Comparison of ENCODE assay signal across 8 mouse cellular contexts in the genomic region with DNA sequence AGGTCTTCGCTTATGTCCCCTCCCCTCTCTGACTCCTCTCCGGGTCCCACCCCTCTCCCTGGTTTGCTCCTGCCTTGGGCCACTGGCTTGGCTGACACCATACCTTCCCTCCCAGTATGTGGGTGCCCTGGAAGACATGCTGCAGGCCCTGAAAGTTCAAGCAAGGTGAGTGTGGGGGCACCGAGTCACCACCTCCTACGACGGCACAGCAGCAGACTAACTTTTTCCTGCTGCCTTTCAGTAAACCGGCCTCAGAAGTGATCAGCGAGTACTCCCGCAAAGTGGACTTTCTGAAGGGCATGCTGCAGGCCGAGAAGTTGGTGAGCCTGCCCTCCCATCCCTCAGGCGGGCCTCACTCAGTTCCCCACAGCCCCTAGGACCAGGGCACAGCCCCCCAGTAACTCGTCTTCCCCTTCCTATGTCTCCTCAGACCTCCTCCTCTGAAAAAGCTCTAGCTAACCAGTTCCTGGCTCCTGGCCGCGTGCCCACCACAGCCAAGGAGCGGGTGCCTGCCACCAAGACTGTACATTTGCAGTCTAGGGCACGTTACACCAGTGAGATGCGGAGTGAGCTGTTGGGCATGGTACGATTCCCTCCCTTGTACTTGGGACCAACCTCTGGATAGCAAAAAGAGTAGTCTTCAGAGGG. TPM values are rescaled to one million over a fixed set of nuclear protein-coding genes. Genes with fewer than 3 reads are reported as not detected.
DNase-seq lines count a peak whose midpoint lies in the region; ATAC-seq and TF ChIP-seq lines count a peak whose summit lies in the region.

No protein-coding gene starts in this region.

- H3K9ac ChIP-seq in forebrain, embryonic 13.5 days = peak overlapping the region; percentile 63
- H3K9ac ChIP-seq in liver, embryonic 13.5 days = peak overlapping the region; percentile 81

- ATAC-seq in forebrain, embryonic 13.5 days = 0 out of 2 replicates have a peak, but pooled peaks have one; percentile 1
- ATAC-seq in liver, embryonic 13.5 days (ENCODE audit: low read depth) = no peak
- no peak for ATAC-seq in CD4-positive, CD25-positive, alpha-beta regulatory T cell, adult 4 months
- no peak for ATAC-seq in monocyte, adult 5-6 weeks (replicated peaks; ENCODE audit: insufficient number of reproducible peaks, low FRiP score, low TSS enrichment, poor library complexity, severe bottlenecking)

- peak overlapping the region; percentile 76 for H3K4me3 ChIP-seq in kidney, adult 2 months (ENCODE audit: insufficient read depth, low read depth, low read length)
- peak overlapping the region; percentile 65 for H3K4me3 ChIP-seq in forebrain, embryonic 13.5 days
- H3K4me3 ChIP-seq in liver, embryonic 13.5 days (replicated peaks) = peak overlapping the region; percentile 65

- no peak for DNase-seq in kidney, adult 2 months
- DNase-seq in kidney, adult 11 months = no peak
- DNase-seq in adipocyte (ENCODE audit: low spot score) = peak; percentile 47
- DNase-seq in liver, embryonic 13.5 days = no peak
- no peak for DNase-seq in gastrocnemius, postnatal 36 days

- 17% methylated on average over 17 of the region's 17 CpGs for WGBS in kidney, adult 2 months
- 48% methylated on average over 17 of the region's 17 CpGs for WGBS in forebrain, embryonic 13.5 days
- WGBS in liver, embryonic 13.5 days (ENCODE audit: insufficient replicate concordance) = 30% methylated on average over 17 of the region's 17 CpGs

- H3K4me2 ChIP-seq in forebrain, embryonic 13.5 days = peak overlapping the region; percentile 80
- peak overlapping the region; percentile 93 for H3K4me2 ChIP-seq in liver, embryonic 13.5 days

- peak overlapping the region; percentile 94 for H3K27ac ChIP-seq in kidney, adult 2 months (ENCODE audit: insufficient read depth, low read depth, low read length)
- peak overlapping the region; percentile 86 for H3K27ac ChIP-seq in forebrain, embryonic 13.5 days
- H3K27ac ChIP-seq in liver, embryonic 13.5 days = peak overlapping the region; percentile 87

- H3K4me1 ChIP-seq in kidney, adult 2 months (ENCODE audit: control insufficient read depth, insufficient read depth, low read length) = no peaks in the 10 kb centered on the region; the same call in 1 of the 2 replicates
- peaks cover 22% of the 10 kb centered on the region for H3K4me1 ChIP-seq in forebrain, embryonic 13.5 days
- H3K4me1 ChIP-seq in liver, embryonic 13.5 days (replicated peaks) = peaks cover 54% of the 10 kb centered on the region

- TF ChIP-seq POLR2A in kidney, adult 2 months (IDR thresholded peaks at IDR 0.05; ENCODE audit: low read depth, low read length) = no peak

- H3K9me3 ChIP-seq in forebrain, embryonic 13.5 days (replicated peaks) = no peaks in the 10 kb centered on the region
- no peaks in the 10 kb centered on the region for H3K9me3 ChIP-seq in liver, embryonic 13.5 days (replicated peaks)

- intact Hi-C loops in gastrocnemius, postnatal 36 days (cut with DNase I) = no loop called here

- H3K27me3 ChIP-seq in kidney, adult 2 months (replicated peaks; ENCODE audit: control insufficient read depth, insufficient read depth, low read length) = no peaks in the 10 kb centered on the region
- H3K27me3 ChIP-seq in forebrain, embryonic 13.5 days = no peaks in the 10 kb centered on the region
- no peaks in the 10 kb centered on the region for H3K27me3 ChIP-seq in liver, embryonic 13.5 days

- no peaks in the 10 kb centered on the region; the same call in 1 of the 2 replicates for H3K36me3 ChIP-seq in kidney, adult 2 months (ENCODE audit: control insufficient read depth, insufficient read depth, low read length)
- peaks cover 16% of the 10 kb centered on the region for H3K36me3 ChIP-seq in forebrain, embryonic 13.5 days (ENCODE audit: poor library complexity, severe bottlenecking)
- H3K36me3 ChIP-seq in liver, embryonic 13.5 days = peaks cover 16% of the 10 kb centered on the region

- no peak for TF ChIP-seq CTCF in kidney, adult 2 months (conservative IDR thresholded peaks at IDR 0.05; ENCODE audit: insufficient read depth, insufficient read length, low read depth, low read length)

RNA-seq across cellular contexts. Expression of a gene that starts 1.0 kb away (rescaled TPM):
- polyA plus RNA-seq in kidney, adult 2 months (2012; rRNA removed) = 111 and 127 TPM in 2 replicates
- 95.8 and 99.4 TPM in 2 replicates for polyA plus RNA-seq in forebrain, embryonic 13.5 days (2015; fragmentation: Nextera tagmentation; extraction: Ambion mirVana)
- 52.1 and 55.8 TPM in 2 replicates for polyA plus RNA-seq in liver, embryonic 13.5 days (2015; fragmentation: Nextera tagmentation; extraction: Ambion mirVana)
- polyA plus RNA-seq in CD4-positive, CD25-positive, alpha-beta regulatory T cell, adult 4 months (2017; shearing (Covaris generic)) = 100 to 1,000 TPM; 292 to 321 TPM
- total RNA-seq in monocyte, adult 5-6 weeks (2017) = 172 to 275 TPM (median 266 TPM) in 3 replicates
- total RNA-seq in gastrocnemius, postnatal 36 days (2021) = 10 to 100 TPM; 75.4 to 96.2 TPM

RNA-seq across cellular contexts. Expression of a gene that starts 3.4 kb away (rescaled TPM):
- polyA plus RNA-seq in kidney, adult 2 months (2012; rRNA removed) = 12.5 and 14.2 TPM in 2 replicates
- polyA plus RNA-seq in forebrain, embryonic 13.5 days (2015; fragmentation: Nextera tagmentation; extraction: Ambion mirVana) = 3.6 and 4.5 TPM in 2 replicates
- polyA plus RNA-seq in liver, embryonic 13.5 days (2015; fragmentation: Nextera tagmentation; extraction: Ambion mirVana) = 4.3 and 4.4 TPM in 2 replicates
- polyA plus RNA-seq in CD4-positive, CD25-positive, alpha-beta regulatory T cell, adult 4 months (2017; shearing (Covaris generic)) = 1 to 10 TPM; 3.9 to 4.1 TPM
- total RNA-seq in monocyte, adult 5-6 weeks (2017) = 11.9 to 24.2 TPM (median 16.3 TPM) in 3 replicates
- total RNA-seq in gastrocnemius, postnatal 36 days (2021) = 1 to 10 TPM; 5.1 to 7.5 TPM

RNA-seq across cellular contexts. Expression of a gene that starts 14.1 kb away (rescaled TPM):
- 177 and 264 TPM in 2 replicates for polyA plus RNA-seq in kidney, adult 2 months (2012; rRNA removed)
- polyA plus RNA-seq in forebrain, embryonic 13.5 days (2015; fragmentation: Nextera tagmentation; extraction: Ambion mirVana) = 11.6 and 12.9 TPM in 2 replicates
- polyA plus RNA-seq in liver, embryonic 13.5 days (2015; fragmentation: Nextera tagmentation; extraction: Ambion mirVana) = 18.8 and 19.2 TPM in 2 replicates
- polyA plus RNA-seq in CD4-positive, CD25-positive, alpha-beta regulatory T cell, adult 4 months (2017; shearing (Covaris generic)) = under 1 TPM in 1 of 2 experiments, not detected in 1; 0.36 TPM
- 3.4 to 11.6 TPM (median 9.4 TPM) in 3 replicates for total RNA-seq in monocyte, adult 5-6 weeks (2017)
- 10 to 100 TPM; 20.9 to 21.5 TPM for total RNA-seq in gastrocnemius, postnatal 36 days (2021)

RNA-seq across cellular contexts. Expression of a gene that starts 27.9 kb away (rescaled TPM):
- 38.5 and 43.4 TPM in 2 replicates for polyA plus RNA-seq in kidney, adult 2 months (2012; rRNA removed)
- 3.7 and 4.2 TPM in 2 replicates for polyA plus RNA-seq in forebrain, embryonic 13.5 days (2015; fragmentation: Nextera tagmentation; extraction: Ambion mirVana)
- polyA plus RNA-seq in liver, embryonic 13.5 days (2015; fragmentation: Nextera tagmentation; extraction: Ambion mirVana) = 2.6 and 2.8 TPM in 2 replicates
- not detected for polyA plus RNA-seq in CD4-positive, CD25-positive, alpha-beta regulatory T cell, adult 4 months (2017; shearing (Covaris generic))
- total RNA-seq in monocyte, adult 5-6 weeks (2017) = 0.10 TPM in 1 of 3 replicates, not detected in the others
- total RNA-seq in gastrocnemius, postnatal 36 days (2021) = 1 to 10 TPM; 6.4 to 8.1 TPM

RNA-seq across cellular contexts. Expression of a gene that starts 29.0 kb away (rescaled TPM):
- 153 and 162 TPM in 2 replicates for polyA plus RNA-seq in kidney, adult 2 months (2012; rRNA removed)
- 99.2 and 101 TPM in 2 replicates for polyA plus RNA-seq in forebrain, embryonic 13.5 days (2015; fragmentation: Nextera tagmentation; extraction: Ambion mirVana)
- polyA plus RNA-seq in liver, embryonic 13.5 days (2015; fragmentation: Nextera tagmentation; extraction: Ambion mirVana) = 65.1 and 74.8 TPM in 2 replicates
- 10 to 100 TPM; 54.6 to 55.8 TPM for polyA plus RNA-seq in CD4-positive, CD25-positive, alpha-beta regulatory T cell, adult 4 months (2017; shearing (Covaris generic))
- 49.7 to 68.7 TPM (median 61.4 TPM) in 3 replicates for total RNA-seq in monocyte, adult 5-6 weeks (2017)
- total RNA-seq in gastrocnemius, postnatal 36 days (2021) = 10 to 100 TPM; 60.1 to 68.3 TPM
